Mouse (Mus musculus) mouse embryonic stem cell (cell line): ENCODE data around the gene Bcor.

Experiments
- in situ Hi-C, 2 experiments: fragments of 300-500 bp; cut with MboI; formaldehyde crosslinking; loops; 1 replicate in 1 of 2; 3 replicates in 1 of 2; pipeline ENCODE4 v1.14.3; 2019 to 2020; ENCODE audit warnings: low sequenced_read_pairs in 2 of 2, low pct_unique_long_range_greater_than_20kb in 1 of 2, mixed read lengths in 1 of 2; ENCODE audit not compliant: unreplicated experiment in 1 of 2

Gene Bcor

GRCm38 (mm10) chrX:12057210-12057609 is 102.9 kb downstream of the Bcor start:
- in situ Hi-C loops, result no loop called here

GRCm38 (mm10) chrX:12053315-12053914 is 106.7 kb downstream of the Bcor start:
- in situ Hi-C loops, result no loop called here

DNA sequence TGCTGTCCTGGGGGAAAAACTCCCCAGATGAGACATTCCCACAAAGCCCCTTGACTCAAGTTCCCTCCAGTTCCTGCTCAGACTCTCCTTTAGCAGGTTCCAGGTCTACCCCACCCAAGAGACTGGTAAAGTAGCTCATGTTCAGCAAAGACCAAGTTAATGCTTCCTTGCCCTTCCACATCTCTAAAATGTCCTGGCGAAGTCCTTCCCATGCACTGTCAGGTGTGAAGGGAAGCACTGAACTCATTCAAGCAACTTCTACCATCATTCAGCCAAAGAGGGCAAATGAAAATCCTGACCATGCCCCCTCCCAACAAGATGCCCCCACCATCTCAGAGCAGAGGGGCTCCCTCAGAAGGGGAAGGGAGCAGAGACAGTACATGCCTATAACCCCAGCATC is 107.5 kb downstream of the Bcor start:
- in situ Hi-C loops, result no loop called here

DNA sequence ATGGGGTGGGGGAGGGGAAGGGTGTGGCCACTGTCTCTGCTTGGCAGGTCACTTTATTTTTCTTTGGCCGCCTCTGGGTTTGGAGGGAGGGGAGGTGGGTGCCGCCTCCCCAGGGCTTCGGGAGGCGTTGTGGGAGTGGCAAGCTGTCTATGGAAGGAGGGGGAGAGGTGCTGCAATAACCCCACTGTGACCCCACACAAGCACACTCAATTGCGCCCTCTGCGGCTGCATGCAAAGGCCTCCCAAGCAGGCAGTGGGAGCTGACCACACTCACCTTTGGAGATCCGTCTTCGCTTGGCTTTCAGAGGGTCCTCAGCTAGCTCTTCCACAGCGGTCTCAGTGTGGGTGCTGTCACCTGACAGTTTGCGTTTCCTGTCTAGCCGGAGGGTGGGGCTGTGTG is 111.4 kb downstream of the Bcor start:
- in situ Hi-C loops, result no loop called here

GRCm38 (mm10) chrX:12048166-12048565 is 112.0 kb downstream of the Bcor start:
- in situ Hi-C loops, result no loop called here

DNA sequence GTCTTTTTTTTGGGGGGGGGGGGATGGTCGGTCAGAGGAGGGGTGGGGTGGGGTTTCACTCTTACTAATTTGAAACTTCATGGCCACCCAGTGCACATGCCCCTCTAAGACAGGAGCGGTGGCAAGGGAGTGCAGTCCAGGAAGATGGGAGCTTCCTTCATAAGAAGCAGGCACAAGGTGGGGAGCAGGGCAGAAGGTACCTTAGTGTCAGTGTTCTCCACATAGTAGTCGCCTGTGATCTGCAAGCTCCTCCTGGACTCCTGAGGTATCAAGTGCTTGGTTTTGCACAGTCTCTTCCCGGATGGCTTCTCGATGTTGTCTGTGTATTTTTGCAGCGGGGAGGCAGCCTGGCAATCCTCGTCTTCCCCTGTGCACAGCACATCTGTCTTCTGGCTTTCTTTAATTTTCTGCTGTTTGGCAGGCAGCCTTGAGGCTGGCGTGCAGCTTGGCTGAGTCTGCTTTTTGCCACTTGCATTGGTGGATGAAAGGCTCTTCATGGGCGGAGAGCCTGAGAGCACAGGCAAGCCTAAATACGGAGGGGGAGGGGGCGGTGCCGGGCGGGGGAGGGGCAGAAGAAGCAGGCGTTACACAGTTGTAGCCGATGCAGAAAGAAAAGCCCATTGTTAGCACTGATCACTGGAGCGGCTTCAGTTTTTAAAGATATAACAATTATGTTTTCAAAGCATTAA is 112.8 kb downstream of the Bcor start:
- in situ Hi-C loops, result no loop called here

GRCm38 (mm10) chrX:12046676-12047075 is 113.5 kb downstream of the Bcor start:
- in situ Hi-C loops, result no loop called here

DNA sequence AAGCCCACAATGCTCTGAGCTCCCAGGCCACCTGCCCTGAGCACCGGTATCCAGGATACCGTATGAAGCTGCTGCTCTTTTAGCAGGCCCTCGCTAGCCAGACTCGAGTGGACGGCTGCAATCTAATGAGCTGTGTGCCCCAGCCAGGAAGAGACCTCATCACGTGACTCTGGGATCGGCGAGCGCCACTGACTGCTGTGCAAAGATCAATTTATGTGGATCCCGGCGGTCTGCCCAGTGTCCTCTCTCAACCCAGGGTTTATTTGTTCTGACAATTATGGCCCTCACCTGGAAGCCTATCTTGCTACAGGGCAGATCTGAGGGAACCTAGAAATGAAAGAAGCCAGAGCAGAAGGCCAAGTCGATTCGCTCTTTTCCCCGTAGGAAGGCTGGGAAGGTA is 116.8 kb downstream of the Bcor start:
- in situ Hi-C loops, result no loop called here

DNA sequence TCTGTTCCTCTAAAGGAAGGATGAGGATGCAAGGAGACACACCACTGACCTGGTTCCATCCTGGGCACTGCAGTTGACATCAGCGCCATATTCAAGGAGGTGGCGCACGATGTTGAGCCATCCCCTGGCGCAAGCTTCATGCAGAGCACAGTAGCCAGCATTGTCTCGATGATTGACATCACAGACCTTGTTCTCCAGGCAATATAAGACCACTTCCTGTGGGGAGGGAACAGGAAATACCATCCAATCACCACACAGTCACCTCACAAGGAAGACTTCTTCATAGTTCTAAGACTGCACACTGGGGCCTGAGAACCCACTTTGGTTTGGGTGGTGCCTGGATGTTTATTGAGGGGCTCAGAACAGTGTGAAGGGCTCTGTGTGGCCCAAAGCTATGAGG is 118.7 kb downstream of the Bcor start:
- in situ Hi-C loops, result no loop called here

GRCm38 (mm10) chrX:12014726-12015464 is 145.3 kb downstream of the Bcor start:
- in situ Hi-C loops, result no loop called here

GRCm38 (mm10) chrX:12010660-12011059 is 149.5 kb downstream of the Bcor start:
- in situ Hi-C loops, result no loop called here

DNA sequence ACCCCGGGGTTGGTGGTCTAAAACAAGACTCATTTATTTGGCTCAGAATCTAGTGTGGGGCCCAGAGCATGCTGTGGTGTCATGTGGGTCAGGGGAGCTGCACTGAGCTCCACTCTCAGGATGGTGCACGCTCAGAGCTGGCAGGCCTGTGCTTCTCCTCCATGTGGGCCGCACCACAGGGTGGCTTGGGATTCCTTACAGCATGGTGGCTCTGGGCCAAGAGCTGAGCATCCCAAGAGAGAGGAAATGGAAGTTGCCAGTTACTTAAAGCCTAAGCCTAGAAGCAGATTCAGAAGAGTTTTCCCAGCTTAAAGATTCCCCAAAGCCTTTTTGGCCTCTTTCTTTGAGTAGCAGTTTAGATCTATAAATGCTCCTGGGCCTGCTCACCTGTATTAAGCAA is 151.1 kb downstream of the Bcor start:
- in situ Hi-C loops, result loop anchor here in 1 of 2 experiments (10.0 kb wide), 2 partner anchors 66 to 146 kb away; no protein-coding TSS in a partner anchor

DNA sequence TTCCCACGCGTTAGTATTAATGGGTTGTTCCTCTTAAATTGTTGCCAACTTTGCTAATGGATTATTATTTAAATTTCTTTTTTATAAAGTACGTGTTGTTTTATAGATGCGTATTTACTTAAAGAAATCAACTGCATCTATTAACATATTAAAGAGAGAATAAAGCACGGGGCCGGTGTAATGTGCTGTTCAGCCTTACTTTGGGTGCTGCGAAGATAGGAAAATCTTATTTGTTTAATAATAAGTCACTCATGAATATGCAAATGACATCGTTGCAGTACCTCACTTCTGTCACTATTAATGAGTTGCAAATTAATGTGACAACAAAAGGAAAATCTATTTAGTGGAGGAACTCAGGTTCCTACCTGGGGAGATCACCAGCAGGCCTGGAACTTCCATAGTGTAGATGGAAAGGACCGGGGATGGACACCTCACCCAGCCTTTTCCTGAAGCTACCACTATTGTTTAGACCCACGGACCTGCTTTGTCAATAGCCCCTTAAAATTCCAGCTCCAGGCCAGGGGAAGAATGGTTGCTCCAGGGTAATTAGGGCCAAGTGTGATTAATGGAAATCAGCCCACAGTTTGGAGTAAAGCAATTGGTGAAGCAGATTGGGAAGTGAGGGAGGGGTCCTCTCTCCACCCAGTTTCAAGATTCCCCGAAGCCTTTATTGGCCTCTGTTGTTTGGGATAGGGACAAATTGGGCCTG is 152.2 kb downstream of the Bcor start:
- in situ Hi-C loops, result loop anchor here in 1 of 2 experiments (10.0 kb wide), 2 partner anchors 67 to 147 kb away; no protein-coding TSS in a partner anchor

DNA sequence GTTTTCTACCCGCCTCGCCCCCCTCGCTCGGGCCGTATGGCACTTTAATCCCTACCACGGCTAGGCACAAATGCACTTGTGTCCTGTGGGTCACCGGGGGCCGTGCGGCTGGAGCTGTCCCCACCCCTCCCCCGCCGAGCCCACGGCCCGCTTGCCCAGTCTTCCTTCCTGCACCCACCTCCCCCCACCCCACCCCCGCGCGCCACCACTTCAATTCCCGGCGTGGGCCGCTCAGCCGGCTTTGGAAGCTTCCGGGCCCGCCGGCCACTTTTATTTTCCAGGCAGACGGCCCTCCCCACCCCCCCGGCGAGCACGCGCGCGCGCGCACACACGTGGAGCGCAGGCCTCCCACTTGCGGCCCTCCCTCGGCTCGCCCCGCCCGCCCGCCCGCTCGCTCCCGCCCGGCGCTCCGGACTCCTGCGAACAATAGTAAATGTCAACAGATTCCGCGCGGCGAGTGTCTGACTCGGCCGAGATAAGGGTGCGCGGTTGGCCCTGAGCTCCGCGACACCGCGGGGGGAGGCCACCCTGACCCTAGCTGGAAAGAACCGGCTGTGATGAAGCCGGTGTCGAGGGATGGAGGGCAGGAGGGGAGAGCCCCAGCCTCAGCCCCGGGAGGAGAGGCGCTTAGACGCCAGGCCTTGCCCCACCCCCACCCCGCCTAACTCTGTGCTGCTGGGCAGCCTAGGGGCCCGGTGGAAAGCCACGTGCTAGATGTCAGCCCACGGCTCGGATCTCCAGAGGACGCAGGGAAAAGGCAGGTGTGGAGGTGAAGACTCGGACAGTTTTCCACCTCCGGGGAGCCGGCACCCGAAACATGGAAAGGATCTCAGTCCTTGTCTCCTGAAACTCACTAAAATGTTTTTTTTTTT is 153.0 kb downstream of the Bcor start:
- in situ Hi-C loops, result loop anchor here in 1 of 2 experiments (10.0 kb wide), 2 partner anchors 68 to 148 kb away; no protein-coding TSS in a partner anchor

GRCm38 (mm10) chrX:12006031-12006881 is 153.9 kb downstream of the Bcor start:
- in situ Hi-C loops, result loop anchor here in 1 of 2 experiments (10.0 kb wide), 2 partner anchors 69 to 149 kb away; no protein-coding TSS in a partner anchor

DNA sequence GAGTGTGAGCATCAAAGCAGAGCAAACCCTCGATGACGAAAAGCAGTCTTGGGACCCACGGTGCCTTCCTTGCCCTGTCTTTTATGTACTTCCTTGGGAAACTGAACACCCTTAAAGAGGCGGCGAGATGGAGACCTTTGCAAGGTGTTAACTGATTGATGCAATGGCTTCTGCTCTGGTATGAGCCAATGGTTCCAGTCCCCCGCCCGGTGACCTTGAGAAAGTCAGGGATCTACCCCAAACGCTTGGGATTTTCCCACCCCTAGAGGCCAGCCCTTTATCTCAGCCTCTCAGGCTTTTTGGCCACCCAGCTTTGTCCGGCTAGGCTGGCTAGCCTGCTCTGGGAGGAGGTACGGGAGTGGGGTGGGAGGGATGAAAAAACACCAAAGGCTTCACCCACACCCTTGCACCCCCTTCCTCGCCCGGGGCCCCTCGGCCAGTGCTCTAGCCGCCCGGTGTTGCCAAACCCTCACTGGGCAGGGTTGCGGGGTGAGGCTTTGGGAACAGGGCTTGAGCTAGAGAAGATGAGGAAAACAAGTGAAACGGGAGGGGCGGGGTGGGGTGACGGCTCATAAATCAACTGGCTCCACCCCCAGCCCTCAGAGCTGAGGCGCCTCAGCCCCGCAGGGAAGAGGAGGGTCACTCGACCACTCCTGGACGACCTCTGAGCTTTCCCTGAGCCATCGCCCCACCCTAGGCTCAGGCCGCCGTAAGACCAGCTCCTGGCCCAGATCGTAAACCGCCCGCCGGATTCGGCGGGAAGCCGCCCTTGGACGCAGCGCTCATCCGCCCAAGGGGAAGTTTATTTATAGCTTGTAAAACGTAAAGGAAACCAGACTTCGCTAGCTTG is 154.7 kb downstream of the Bcor start:
- in situ Hi-C loops, result loop anchor here in 1 of 2 experiments (10.0 kb wide), 2 partner anchors 69 to 149 kb away; no protein-coding TSS in a partner anchor
